Mouse (Mus musculus) embryonic facial prominence, embryonic 10.5 days (tissue): ENCODE data around the gene Afg1l. TPM values are rescaled to one million over a fixed set of nuclear protein-coding genes. Genes with fewer than 3 reads are reported as not detected.

Source experiments
- DNase-seq: peaks from one replicate; pipeline ENCODE4 v3.0.0-alpha.2; 2017; ENCODE audit warnings: low spot score
- H3K27ac ChIP-seq: fragments of 300-500 bp; sonication (generic); replicated peaks from 2 replicates; pipeline ENCODE4 v1.5.1; 2016; ENCODE audit warnings: mild to moderate bottlenecking
- H3K27me3 ChIP-seq: fragments of 300-500 bp; sonication (generic); replicated peaks from 2 replicates; pipeline ENCODE4 v1.6.1; 2016; ENCODE audit warnings: low read depth, mild to moderate bottlenecking; ENCODE audit not compliant: poor library complexity, severe bottlenecking
- H3K36me3 ChIP-seq: fragments of 300-500 bp; sonication (generic); replicated peaks from 2 replicates; pipeline ENCODE4 v1.6.1; 2016; ENCODE audit warnings: mild to moderate bottlenecking, moderate library complexity
- H3K4me1 ChIP-seq: fragments of 300-500 bp; sonication (generic); 2 replicates; pipeline ENCODE4 v1.6.1; 2016
- H3K4me3 ChIP-seq: fragments of 300-500 bp; sonication (generic); 2 replicates; pipeline ENCODE4 v1.5.1; 2016; ENCODE audit warnings: mild to moderate bottlenecking, moderate library complexity
- H3K9me3 ChIP-seq: fragments of 300-500 bp; sonication (generic); 2 replicates; pipeline ENCODE4 v1.6.1; 2016; ENCODE audit warnings: mild to moderate bottlenecking
- WGBS: fragments of 180-500 bp; shearing (Covaris S2); methylation state at CpG from one replicate; pipeline ENCODE4 v1.1.7; 2016; 5-methylcytosine and 5-hydroxymethylcytosine counted together
- polyA plus RNA-seq: library from polyadenylated mRNA; unstranded; fragments of >200 nt; fragmentation: Nextera tagmentation; extraction: Ambion mirVana; gene quantifications from 2 replicates; pipeline ENCODE4 v1.2.1, GENCODE M21; 2016

Afg1l gene
- polyA plus RNA-seq, 1 experiment from 2014 or later: 4.7 TPM

GRCm38 (mm10) chr10:42415821-42416470 lies 62.4 kb downstream of the Afg1l start:
- peaks cover 12% of the 10 kb centered on the region for H3K4me1 ChIP-seq
- no peak overlapping the region for H3K4me3 ChIP-seq
- H3K9me3 ChIP-seq: no peaks in the 10 kb centered on the region
- no peaks in the 10 kb centered on the region; the same call in 1 of the 2 replicates for H3K36me3 ChIP-seq
- no peaks in the 10 kb centered on the region for H3K27me3 ChIP-seq
- no peak for DNase-seq
- no peak overlapping the region for H3K27ac ChIP-seq
- WGBS: 77% methylated on average over 4 of the region's 4 CpGs

- Histone ChIP-seq H3K27ac (no peak overlapping the region; the same call in 1 of the 2 replicates), H3K27me3 (no peaks in the 10 kb centered on the region), H3K36me3 (no peaks in the 10 kb centered on the region; the same call in 1 of the 2 replicates), H3K4me1 (no peaks in the 10 kb centered on the region), H3K9me3 (no peaks in the 10 kb centered on the region), H3K4me3 (no peak overlapping the region)
- DNase-seq: no peak
- 79% methylated on average over 6 of the region's 6 CpGs for WGBS
Observed at GRCm38 (mm10) chr10:42410748-42411537, 67.4 kb downstream of the Afg1l start.

- H3K4me3 ChIP-seq: no peak overlapping the region
- H3K9me3 ChIP-seq: no peaks in the 10 kb centered on the region
- no peaks in the 10 kb centered on the region for H3K27me3 ChIP-seq
- WGBS: 78% methylated on average over 11 of the region's 11 CpGs
- no peaks in the 10 kb centered on the region for H3K4me1 ChIP-seq
- H3K27ac ChIP-seq: no peak overlapping the region
- 0 out of 2 replicates have a peak, but pooled peaks cover 7% of the 10 kb centered on the region for H3K36me3 ChIP-seq
- DNase-seq: no peak
Observed at GRCm38 (mm10) chr10:42390436-42390835, 87.9 kb downstream of the Afg1l start.

- no peaks in the 10 kb centered on the region for H3K36me3 ChIP-seq
- no peak overlapping the region for H3K4me3 ChIP-seq
- DNase-seq: no peak
- H3K4me1 ChIP-seq: peaks cover 4% of the 10 kb centered on the region
- no peaks in the 10 kb centered on the region for H3K27me3 ChIP-seq
- no peaks in the 10 kb centered on the region for H3K9me3 ChIP-seq
- no peak overlapping the region for H3K27ac ChIP-seq
Observed at GRCm38 (mm10) chr10:42388181-42388580, 90.2 kb downstream of the Afg1l start.

- Histone ChIP-seq H3K4me1 (peaks cover 4% of the 10 kb centered on the region), H3K27ac (no peak overlapping the region), H3K4me3 (no peak overlapping the region), H3K9me3 (no peaks in the 10 kb centered on the region), H3K36me3 (no peaks in the 10 kb centered on the region), H3K27me3 (no peaks in the 10 kb centered on the region)
- no peak for DNase-seq
- WGBS: 49% methylated on average over 13 of the region's 13 CpGs
Observed at GRCm38 (mm10) chr10:42384946-42385644, 93.3 kb downstream of the Afg1l start.

GRCm38 (mm10) chr10:42383708-42384107 lies 94.7 kb downstream of the Afg1l start:
- WGBS: 51% methylated on average over 6 of the region's 6 CpGs
- no peaks in the 10 kb centered on the region for H3K9me3 ChIP-seq

GRCm38 (mm10) chr10:42364216-42364615 lies 114.1 kb downstream of the Afg1l start:
- Histone ChIP-seq H3K4me3 (no peak overlapping the region), H3K4me1 (peaks cover 3% of the 10 kb centered on the region; the same call in 1 of the 2 replicates), H3K36me3 (no peaks in the 10 kb centered on the region), H3K27ac (no peak overlapping the region), H3K9me3 (no peaks in the 10 kb centered on the region), H3K27me3 (no peaks in the 10 kb centered on the region)
- no peak for DNase-seq
- 88% methylated on average over 10 of the region's 10 CpGs for WGBS

More at GRCm38 (mm10) chr10:42383708-42384107, 94.7 kb downstream of the Afg1l start:
- DNase-seq: no peak
- H3K27ac ChIP-seq: no peak overlapping the region
- peaks cover 4% of the 10 kb centered on the region for H3K4me1 ChIP-seq
- H3K27me3 ChIP-seq: no peaks in the 10 kb centered on the region
- no peak overlapping the region for H3K4me3 ChIP-seq
- no peaks in the 10 kb centered on the region for H3K36me3 ChIP-seq

- Histone ChIP-seq H3K27ac (no peak overlapping the region; the same call in 1 of the 2 replicates), H3K4me1 (no peaks in the 10 kb centered on the region), H3K4me3 (no peak overlapping the region), H3K27me3 (no peaks in the 10 kb centered on the region), H3K9me3 (no peaks in the 10 kb centered on the region), H3K36me3 (no peaks in the 10 kb centered on the region)
- peak; percentile 41 for DNase-seq
- WGBS: 38% methylated on average over 3 of the region's 3 CpGs
Observed at GRCm38 (mm10) chr10:42355980-42356379, 122.4 kb downstream of the Afg1l start.

GRCm38 (mm10) chr10:42347986-42348385 lies 130.4 kb downstream of the Afg1l start:
- DNase-seq: no peak
- Histone ChIP-seq H3K9me3 (no peaks in the 10 kb centered on the region), H3K27me3 (0 out of 2 replicates have a peak, but pooled peaks cover 4% of the 10 kb centered on the region), H3K4me1 (peaks cover 14% of the 10 kb centered on the region), H3K4me3 (no peak overlapping the region), H3K36me3 (no peaks in the 10 kb centered on the region), H3K27ac (no peak overlapping the region)
- WGBS: 89% methylated on average over 5 of the region's 5 CpGs

GRCm38 (mm10) chr10:42347127-42347526 lies 131.2 kb downstream of the Afg1l start:
- DNase-seq: no peak
- no peaks in the 10 kb centered on the region for H3K36me3 ChIP-seq
- H3K4me1 ChIP-seq: peaks cover 14% of the 10 kb centered on the region
- 70% methylated on average over 5 of the region's 5 CpGs for whole genome bisulfite sequencing
- H3K27ac ChIP-seq: no peak overlapping the region
- 0 out of 2 replicates have a peak, but pooled peaks cover 4% of the 10 kb centered on the region for H3K27me3 ChIP-seq
- no peak overlapping the region for H3K4me3 ChIP-seq
- H3K9me3 ChIP-seq: no peaks in the 10 kb centered on the region

- H3K9me3 ChIP-seq: no peaks in the 10 kb centered on the region
- 39% methylated on average over 12 of the region's 12 CpGs for WGBS
- H3K4me1 ChIP-seq: peaks cover 14% of the 10 kb centered on the region
- no peaks in the 10 kb centered on the region for H3K36me3 ChIP-seq
- peak; percentile 14 for DNase-seq
- no peak overlapping the region for H3K4me3 ChIP-seq
- H3K27ac ChIP-seq: peak overlapping the region; percentile 65; the same call in 1 of the 2 replicates
- 0 out of 2 replicates have a peak, but pooled peaks cover 4% of the 10 kb centered on the region for H3K27me3 ChIP-seq
Observed at GRCm38 (mm10) chr10:42346179-42346877, 132.0 kb downstream of the Afg1l start.

- DNase-seq: no peak
- Histone ChIP-seq H3K36me3 (no peaks in the 10 kb centered on the region), H3K4me1 (peaks cover 25% of the 10 kb centered on the region), H3K27ac (no peak overlapping the region), H3K4me3 (no peak overlapping the region), H3K27me3 (0 out of 2 replicates have a peak, but pooled peaks cover 4% of the 10 kb centered on the region), H3K9me3 (no peaks in the 10 kb centered on the region)
- 90% methylated on average over 5 of the region's 5 CpGs for WGBS
Observed at GRCm38 (mm10) chr10:42342714-42343113, 135.7 kb downstream of the Afg1l start.
